Mouse (Mus musculus) small intestine, adult 2 months (tissue): Measurements from ENCODE around the gene Dock2. TPM values are rescaled to one million over a fixed set of nuclear protein-coding genes. Genes with fewer than 3 reads are reported as not detected.

Source experiments
- H3K27ac ChIP-seq: fragments of 200-500 bp; 2 replicates; pipeline ENCODE4 v1.5.1; 2012; ENCODE audit warnings: low read depth, low read length, control low read depth, inconsistent platforms; ENCODE audit not compliant: insufficient read depth
- H3K27me3 ChIP-seq: fragments of 200-500 bp; 2 replicates; pipeline ENCODE4 v1.6.1; 2012; ENCODE audit warnings: mild to moderate bottlenecking, moderate library complexity, low read length, inconsistent platforms; ENCODE audit not compliant: control insufficient read depth, insufficient read depth
- H3K36me3 ChIP-seq: fragments of 200-500 bp; 2 replicates; pipeline ENCODE4 v1.6.1; 2012; ENCODE audit warnings: mild to moderate bottlenecking, low read length, control low read depth, inconsistent platforms; ENCODE audit not compliant: control insufficient read depth, insufficient read depth
- H3K4me1 ChIP-seq: fragments of 200-500 bp; 2 replicates; pipeline ENCODE4 v1.6.1; 2012; ENCODE audit warnings: low read length, inconsistent platforms, mixed read lengths; ENCODE audit not compliant: control insufficient read depth, insufficient read depth, insufficient read length
- H3K4me3 ChIP-seq: fragments of 200-500 bp; 2 replicates; pipeline ENCODE4 v1.5.1; 2012; ENCODE audit warnings: low read depth, mild to moderate bottlenecking, control low read depth, inconsistent platforms, low read length, moderate library complexity
- CTCF ChIP-seq: fragments of 200-500 bp; IDR thresholded peaks from 2 replicates; pipeline ENCODE4 v1.5.1; 2012; ENCODE audit warnings: low read depth, mild to moderate bottlenecking, control low read depth, inconsistent platforms, low read length, moderate library complexity, mixed read lengths; ENCODE audit not compliant: insufficient replicate concordance, insufficient read length; ENCODE audit errors: extremely low read depth
- POLR2A ChIP-seq: fragments of 200-500 bp; IDR thresholded peaks from 2 replicates; pipeline ENCODE4 v1.6.1; 2012; ENCODE audit warnings: low read depth, mild to moderate bottlenecking, control low read depth, inconsistent platforms, low read length, moderate library complexity
- WGBS: fragments of 180-500 bp; shearing (Covaris S2); methylation state at CpG from one replicate; pipeline ENCODE4 v1.1.7; 2018; 5-methylcytosine and 5-hydroxymethylcytosine counted together
- polyA plus RNA-seq: library from polyadenylated mRNA; depleted of rRNA; stranded (reverse); fragments of >200 nt; gene quantifications from 2 replicates; pipeline ENCODE4 v1.2.3, GENCODE M21; 2012; rRNA removed

Gene Dock2
- polyA plus RNA-seq, 1 experiment = 2.5 TPM

DNA sequence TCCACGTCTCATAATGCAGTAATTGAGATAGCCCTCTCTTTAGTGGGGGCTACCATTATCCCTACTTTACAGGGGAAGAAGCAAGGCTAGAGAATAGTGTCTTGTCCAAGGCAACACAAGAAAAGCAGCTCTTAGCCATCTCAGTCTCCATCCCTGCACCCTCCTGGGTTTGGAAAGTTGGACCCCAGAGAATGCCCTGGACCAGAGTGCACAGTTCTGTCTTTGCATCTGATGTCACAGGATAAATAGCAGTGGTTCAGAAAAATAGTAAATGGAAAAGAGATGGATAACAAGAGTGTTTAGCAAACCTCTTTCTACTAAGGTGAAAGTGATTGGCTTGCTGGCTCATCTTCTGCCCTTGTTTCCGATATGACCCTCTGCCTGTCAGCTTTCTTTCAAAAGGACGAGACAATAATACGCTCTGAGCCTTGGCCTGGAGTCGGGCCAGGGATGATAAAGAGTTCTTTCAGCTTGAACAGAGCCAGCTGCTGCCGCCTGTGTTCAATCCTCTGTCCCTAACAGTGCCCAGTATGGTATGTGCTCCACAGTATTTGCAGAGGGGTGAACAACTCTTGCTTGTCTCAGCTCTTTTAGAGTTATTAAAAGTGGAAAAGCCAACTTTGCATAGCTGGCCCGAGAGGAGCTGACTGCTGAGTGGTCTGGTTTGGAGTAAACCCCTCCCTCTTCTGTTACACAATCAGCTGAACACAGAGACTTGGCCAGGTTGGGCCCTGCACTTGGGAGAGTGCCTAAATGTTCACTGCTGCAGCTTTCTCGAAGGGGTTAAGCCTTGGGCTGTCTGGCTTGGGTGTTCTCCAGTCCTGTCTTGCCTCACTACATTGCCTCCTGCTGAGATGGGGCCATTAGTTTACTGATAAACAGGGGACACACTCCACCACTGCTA lies 602.2 kb downstream of the Dock2 start:
- 41% methylated on average over 8 of the region's 8 CpGs for WGBS
- no peaks in the 10 kb centered on the region for H3K4me1 ChIP-seq
- H3K4me3 ChIP-seq = no peak overlapping the region
- no peaks in the 10 kb centered on the region for H3K27me3 ChIP-seq
- TF ChIP-seq CTCF (no peak), POLR2A (no peak)
- H3K36me3 ChIP-seq = no peaks in the 10 kb centered on the region
- no peak overlapping the region for H3K27ac ChIP-seq

DNA sequence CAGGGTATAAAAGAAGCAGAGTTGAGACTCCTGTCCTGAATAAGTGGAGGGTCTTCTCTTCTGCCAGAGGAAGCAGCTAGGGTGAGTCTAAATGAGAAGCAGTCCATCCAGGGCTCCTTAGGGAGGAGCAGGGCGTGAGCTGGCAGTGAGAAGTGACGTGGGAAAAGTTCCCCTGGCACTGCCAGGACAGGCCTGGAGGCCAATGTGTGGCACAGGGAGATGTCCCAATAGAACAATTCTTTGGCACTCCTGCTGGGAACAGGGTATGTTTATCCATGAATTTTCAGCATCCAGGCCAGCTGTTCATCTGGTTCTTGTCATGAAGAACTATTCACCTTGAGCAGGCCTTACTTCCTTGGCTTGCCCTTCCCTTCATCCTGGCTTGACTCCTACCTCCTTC lies 604.9 kb downstream of the Dock2 start:
- Histone ChIP-seq H3K4me3 (no peak overlapping the region), H3K27ac (no peak overlapping the region), H3K27me3 (no peaks in the 10 kb centered on the region), H3K36me3 (no peaks in the 10 kb centered on the region), H3K4me1 (no peaks in the 10 kb centered on the region)
- WGBS = 70% methylated on average over 2 of the region's 2 CpGs
- TF ChIP-seq POLR2A (no peak), CTCF (no peak)

Other genes starting within 250 kb of the Dock2 start
- 0.24 and 0.56 TPM in 2 replicates for gene Spdl1, start 49.7 kb upstream of the Dock2 start, polyA plus RNA-seq